Mouse (Mus musculus): ENCODE measurements around the gene Hexim2.

Hexim2 gene

DNA sequence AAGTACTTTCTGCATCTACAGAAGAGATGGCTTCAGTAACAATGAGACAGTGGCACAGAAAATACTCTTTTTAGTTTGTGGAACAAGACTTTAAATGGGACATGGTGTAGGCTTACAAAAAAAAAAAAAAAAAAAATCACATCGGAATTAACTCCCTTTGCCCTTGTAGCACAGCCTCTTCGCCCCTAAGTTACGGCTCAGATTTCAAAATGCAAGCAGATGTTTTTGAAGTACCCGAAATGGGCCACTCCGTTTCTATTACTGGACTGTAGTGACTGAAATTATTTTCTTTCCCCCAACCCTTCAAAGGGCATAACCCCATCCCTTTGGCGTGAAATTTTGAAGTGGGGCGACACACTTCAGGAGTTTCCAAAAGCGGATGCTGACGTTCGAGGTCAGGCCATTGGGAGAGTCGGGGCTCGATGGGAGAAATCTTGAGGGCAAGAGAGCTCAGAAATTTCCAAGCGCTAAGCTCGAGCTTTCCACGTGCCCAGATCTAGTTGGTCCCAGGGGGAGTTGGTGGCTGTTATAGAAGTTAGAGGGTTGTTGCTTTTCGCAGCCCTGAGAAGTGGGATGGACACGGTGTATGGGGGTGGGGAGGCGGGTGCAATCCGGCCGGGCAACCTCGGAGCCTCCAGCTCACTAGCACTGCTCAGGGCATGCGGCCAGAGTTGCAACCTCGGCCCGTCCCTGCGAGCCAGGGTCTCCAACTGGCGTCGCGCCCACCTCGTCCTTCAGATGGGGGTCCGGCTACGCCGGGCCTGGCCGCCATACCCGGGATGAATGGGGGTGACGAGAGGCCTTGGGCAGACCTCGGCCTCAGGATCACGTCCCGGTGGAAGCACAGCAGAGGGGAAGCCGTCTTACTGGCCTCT, at the start of gene Hexim2:
Gene Hexim2, plus strand, starts transcription at position 729 of the 875 bp plus-strand sequence.
- DNase-seq = peak; percentile 98

DNA sequence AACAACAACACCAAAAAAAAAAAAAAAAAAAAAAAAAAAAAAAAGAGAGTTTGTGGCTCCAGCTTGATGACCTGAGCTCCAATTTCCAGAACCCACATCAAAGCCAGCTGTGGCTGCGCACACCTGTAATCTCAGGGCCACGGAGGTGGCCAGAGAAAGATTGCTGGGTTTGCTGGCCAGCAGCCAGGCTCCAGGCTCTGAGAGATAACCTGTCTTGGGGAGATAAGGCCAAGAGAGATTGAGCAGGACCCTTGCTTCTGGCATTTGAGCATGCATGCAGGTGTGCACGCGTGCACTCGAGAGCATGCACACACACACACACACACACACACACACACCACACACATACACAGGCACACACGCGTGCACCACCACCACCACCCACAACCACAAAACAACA, 38.9 kb upstream of the Hexim2 start:
- DNase-seq = peak; percentile 91

DNA sequence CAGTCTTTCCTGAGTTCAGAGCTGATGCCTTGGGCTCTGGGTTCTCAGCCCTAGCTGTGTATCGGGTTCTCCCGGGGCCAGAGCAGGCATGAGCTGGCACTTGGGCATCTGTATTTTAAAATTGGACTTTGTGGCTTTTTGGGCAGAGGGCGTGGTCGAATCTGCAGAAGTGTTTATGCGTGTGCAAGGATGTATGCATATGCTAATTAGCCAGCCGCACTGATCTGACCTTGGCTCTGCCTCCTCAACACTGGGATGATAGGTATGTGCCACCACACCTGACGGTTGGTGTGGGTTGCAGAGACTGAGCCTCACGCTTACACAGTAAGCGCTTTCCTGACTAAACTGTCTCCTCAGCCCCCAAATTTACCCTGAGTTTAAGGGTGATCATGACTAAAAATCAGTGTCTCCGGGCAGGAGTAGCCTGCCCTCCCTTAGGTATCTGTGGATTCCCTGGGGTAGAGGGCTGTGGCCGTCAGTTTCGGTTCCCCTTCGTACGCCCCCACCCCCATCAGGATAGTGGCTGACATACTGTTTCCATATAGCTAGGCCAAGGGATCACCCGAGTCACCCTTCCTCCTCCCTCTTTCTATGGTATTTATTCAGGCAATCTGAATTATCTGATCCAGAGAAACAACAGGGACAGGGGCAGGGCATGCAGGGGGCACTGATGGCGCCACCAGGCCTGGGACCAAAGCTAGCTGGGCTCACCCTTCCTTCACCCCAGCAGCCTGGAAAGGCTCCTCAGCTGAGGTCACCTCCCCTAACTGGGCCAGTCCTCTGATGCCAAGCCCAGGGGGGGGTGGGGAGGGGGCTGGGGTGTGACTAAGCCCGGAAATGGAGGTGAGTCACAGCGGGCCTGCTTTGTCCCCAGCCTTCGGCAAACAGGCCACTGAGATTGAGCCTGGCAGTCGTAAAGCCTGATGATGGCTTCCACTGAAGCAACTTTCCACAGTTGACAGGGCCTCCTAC, 38.1 kb upstream of the Hexim2 start:
- peak; percentile 97 for DNase-seq

DNA sequence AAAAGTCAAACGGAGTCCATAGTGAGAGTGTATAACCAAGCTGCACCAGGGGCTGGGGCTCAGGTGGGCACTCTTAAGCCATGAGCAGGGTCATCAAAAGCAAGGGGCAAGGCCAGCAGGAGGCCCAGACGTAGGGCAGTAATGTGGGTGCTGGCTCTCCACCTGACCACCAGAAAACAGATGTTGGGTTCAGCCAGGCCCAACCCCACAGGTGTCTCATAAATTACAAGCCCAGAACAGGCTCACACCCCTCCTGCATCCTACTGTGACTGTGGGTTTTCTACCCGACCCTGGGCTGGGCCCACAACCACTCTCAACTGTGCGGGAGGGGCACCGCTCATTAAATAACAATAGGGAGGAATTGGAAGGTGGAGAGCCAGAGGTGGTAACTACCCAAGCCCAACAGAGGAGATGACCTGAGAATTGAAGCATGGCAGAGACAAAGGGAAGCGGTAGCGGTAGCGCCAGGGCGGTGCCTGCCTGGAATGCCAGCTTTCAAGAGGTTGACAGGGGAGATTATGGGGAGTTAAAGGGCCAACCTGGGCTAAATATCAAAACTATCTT, 37.0 kb upstream of the Hexim2 start:
- DNase-seq = peak; percentile 93

DNA sequence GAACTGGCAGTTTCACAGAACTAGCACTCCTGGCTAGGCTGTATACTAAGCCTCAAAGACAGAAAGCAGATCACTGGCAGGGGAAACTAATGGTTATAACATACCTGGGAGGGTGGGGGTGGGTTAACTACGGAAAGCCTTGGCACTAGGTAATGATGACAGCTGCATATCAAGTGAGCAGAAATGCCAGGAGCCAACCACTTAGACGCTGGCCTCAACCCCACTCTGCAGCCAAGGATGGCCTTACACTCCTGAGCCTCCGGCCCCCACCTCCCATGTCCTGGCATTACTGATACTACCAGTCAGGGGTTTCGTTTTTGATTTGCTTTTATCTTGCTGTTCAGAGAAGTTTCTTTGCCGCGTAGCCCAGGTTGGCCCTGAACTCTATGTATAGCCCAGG, 36.4 kb upstream of the Hexim2 start:
- peak; percentile 89 for DNase-seq

DNA sequence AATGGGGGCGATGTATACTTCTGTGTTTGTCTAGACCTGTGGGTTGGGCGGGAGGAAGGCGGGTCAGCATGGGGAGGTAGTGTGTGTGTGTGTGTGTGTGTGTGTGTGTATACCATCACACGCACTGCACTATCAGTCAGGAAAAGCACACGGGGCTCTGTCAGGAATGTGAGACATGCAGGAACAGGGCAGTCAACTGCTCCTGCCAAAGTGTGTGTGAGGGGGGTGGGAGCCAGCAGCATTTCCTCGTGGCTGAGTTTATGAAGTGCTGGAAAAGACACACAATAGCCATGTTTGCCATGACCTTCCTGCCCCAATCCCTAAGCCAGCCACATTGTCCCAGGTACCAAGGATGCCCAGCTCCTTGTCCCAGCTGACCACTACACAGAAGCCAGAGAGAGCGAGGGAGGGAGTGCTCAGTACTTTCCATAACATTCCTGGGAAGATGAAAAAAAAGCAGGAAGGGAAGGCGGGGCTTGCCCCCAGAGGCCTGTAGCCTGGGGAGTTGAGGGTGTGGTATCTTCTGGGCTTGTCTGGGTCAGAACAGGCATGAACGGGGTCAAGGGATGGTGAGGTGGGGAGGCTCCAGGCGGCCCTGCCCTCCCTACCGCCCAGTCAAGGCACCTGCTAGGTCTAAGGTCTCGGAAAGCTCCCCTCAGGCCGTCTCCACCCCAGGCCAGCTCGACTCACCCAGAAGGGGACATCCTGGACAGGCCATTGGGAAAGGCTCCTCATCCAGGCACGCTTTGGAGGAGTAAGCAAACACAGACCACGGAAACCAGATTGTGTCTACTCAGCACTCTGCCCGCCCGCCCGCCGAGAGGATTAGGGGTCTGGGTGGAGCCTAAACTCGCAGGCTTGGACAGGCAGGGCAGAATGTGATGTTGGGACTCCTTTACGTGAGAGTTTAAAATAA, 35.0 kb upstream of the Hexim2 start:
- DNase-seq = peak; percentile 97

DNA sequence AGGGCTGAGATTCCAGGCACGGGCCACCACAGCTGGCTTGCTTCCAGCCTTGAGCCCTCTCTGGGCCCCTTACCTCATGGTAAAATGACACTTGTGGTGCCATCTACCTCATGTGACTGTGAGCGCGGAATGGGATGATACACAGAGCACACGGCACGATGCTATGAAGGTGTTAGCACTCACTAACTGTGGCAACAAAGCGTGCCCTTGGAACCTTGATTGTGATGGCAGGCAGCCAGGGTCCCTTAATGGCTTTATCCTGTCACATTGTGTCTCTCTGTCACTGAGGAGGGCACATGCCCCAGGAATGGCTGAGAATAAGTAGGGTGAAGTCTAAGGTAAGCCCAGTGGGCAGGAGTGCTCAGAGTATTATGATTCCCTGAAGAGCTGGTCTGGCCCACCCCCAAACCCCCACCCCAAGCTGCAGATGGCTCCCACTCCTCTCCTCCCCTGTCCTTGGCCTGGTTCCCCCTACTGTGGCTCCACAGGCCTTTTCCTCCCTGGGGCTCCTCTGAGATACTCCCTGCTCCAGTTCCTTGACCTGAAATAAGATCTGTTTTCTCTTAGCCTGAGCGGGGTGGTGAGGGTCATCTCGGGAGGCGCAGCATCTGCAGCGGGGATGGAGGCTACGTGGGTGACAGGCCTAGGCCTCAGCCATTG, 33.6 kb upstream of the Hexim2 start:
- peak; percentile 94 for DNase-seq

DNA sequence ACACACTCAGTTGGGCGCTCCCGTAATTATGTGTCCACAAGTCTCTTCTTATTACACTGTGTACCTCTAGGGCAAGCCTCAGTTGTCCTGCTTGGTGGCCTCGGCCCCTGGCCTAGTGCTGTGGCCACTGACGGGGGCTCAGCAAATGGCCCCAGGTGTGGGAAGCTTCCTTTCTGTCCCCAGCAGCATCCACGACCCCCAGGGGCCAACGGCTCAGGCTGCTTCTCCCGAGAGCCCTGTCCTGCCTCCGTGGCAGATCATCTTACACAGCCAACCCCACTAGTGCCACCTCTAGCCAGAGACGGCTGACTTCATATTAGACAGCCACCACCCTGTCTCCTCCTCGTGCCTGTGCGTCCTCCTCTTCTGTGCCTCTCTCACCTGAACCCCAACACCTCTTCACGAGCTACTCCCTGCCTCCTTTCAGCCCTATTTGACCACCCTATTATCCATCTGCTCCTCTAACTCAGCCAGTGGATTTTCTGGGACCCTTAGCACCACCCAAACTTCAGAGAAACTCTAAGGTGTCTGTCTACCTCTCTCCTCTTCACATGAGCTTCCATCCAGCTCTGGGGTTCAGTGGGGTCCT, 32.8 kb upstream of the Hexim2 start:
- peak; percentile 93 for DNase-seq

DNA sequence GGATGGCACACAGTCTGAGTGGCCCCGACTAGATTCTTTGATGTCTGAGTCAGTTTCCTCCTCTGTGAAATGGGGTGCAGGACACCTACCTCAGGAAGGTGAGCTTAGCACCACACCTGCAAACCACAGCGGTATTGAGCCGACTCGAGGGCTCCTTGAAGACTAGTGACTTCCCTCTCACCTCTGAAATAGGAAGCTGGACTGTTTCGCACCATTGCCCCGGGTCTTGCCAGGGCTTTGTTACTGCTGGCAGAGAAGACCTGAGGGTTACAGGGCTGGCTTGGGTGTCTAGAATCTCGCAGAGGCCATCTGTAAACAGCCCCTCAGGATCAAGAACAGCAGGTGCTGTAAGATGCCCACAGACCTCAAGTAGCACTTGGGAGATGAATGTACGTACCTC, 31.9 kb upstream of the Hexim2 start:
- peak; percentile 92 for DNase-seq

DNA sequence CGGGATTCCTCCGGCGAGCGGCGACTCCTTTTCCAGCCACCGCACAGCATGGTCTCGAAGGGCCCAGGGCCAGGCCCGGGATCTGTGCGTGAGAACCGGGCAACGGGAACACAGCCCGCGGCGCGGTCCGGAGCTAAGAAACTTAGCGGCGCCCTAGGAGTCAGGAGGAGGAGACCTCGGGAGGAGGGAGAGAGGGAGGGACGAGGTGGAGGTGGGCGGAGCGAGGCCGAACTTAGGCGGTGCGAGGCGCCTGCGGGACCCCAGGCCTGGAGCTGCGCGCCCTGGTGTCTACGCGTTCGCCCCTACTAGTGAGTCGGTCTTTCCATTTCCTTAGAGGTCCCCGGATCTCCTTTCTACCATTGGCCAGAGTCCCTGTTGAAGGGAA, 30.8 kb upstream of the Hexim2 start, which contains the start of the genes Plcd3 and Acbd4:
Gene Plcd3, minus strand, starts transcription at position 178 of the 385 bp plus-strand sequence.
Gene Acbd4, plus strand, starts transcription at position 202 of the 385 bp plus-strand sequence.
- peak; percentile 99 for DNase-seq

DNA sequence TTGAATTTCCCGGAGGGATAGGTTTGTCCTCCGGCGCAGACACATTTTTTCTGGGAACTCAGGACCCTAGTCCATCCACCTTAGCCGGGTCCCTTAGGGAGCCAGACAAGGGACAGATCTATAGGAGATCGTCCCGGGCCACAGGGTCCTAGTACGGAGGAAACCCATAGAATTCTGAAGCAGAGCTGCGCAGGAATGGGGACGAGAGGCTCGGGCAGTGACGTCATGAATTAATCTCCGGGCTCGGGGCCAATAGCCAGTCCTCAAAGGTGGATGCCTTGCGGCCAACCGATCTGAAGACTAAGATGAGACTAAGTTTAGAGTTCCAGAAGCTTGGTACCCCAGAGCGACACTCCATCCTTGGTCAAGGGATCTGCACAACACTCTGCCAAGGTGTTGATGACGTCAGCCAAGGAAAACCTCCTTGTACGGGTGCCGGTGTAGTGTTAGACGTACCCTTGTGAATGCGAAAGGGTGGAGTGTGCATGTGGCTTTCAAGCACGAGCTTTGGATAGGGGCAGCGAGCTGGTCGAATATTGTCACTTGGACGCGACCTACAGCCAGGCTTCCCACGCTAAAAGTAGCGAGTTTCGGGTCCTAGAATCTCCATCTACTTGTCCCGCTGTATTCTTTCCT, 30.2 kb upstream of the Hexim2 start:
- peak; percentile 98 for DNase-seq

DNA sequence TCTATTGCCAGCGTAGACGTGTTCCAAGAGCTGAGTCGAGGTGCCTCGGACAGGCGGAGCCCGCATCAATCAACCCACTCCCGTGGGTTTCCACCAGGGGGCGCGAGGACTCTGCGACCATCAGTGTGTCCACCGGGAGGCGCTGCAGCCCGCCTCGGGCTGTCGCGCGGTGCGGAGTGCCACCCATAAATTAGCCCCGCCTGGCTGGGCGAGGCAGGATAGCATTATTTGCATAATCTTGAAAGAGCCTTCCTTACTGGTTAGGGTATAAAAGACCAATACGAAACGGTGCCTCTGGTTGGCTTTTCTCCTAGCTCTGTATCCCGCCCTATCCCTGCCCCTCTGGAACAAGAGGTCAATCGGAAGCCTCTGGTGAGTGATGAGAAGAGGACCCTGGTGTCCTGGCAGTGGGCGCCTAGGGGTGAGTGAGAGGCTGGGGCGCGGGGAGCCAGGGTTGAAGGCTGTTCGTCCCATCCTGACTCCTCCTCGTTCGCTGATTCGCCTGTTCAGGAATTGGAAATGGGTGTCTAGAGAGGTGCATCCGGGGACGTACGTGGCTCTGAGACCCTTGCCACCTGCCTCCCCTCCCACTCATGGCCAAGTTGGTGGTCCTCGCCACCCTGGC, 29.4 kb upstream of the Hexim2 start:
- DNase-seq = peak; percentile 100

DNA sequence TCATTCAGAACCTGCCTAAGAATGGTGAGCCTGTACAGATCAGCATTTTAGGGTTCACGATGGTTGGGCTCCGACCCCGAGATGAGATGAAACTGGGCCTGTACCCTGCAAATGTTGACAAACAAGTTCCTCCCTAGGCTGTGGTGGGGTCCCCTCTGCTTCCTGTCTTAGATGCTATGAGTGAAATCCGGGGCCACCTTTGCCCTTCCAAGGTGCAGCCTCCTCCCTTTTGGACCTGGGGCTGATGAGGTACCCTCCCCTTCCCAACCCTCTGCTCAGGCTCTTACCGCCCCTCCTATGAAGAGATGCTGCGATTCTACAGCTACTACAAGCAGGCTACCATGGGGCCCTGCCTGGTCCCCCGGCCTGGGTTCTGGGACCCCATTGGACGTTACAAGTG, 28.6 kb upstream of the Hexim2 start:
- DNase-seq = peak; percentile 92

DNA sequence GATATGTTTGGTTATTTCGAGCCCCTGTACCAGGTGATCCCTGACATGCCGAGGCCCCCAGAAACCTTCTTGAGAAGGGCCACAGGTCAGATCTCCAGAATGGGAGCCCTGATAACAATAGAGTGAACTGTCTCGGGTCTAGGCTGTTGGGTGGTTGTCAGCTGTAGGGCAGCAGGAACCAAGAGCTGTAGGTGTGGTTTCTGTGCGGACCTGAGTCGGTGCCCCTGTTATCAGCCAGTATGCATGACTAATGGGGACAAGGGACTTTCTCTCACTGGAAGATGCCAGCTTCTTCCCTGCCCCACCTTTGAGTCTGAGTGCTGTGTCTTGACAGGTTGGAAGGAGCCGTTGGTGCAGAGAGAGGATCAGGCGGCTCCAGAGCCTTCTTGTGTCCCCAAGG, 27.8 kb upstream of the Hexim2 start:
- DNase-seq = peak; percentile 94

DNA sequence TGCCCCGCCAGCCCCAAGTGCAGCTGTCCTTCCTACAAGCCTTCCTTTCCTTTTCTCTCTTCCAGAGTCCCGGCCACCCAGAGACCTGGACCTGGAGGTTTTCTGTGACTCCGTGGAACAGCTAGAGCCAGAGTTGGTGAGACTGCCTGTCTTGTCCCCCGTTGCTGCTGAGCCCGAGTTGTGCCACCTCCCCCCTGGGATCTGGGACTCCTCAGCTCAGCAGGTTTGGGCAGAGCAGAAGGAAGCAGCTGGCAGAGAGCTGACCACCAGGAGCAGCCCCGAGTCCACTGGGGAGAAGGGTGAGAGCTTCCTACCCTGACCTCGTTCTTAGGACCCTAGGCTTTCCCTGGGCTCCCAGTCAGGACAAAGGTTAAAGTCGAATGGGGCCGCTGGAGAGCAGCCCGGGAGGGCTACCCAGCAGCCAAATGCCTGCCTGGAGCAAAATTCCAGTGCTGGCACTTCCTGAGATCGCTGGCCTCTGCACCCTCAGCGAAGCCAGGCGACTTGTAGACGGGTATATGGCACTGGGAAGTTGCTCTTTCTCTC, 27.0 kb upstream of the Hexim2 start:
- peak; percentile 92 for DNase-seq

DNA sequence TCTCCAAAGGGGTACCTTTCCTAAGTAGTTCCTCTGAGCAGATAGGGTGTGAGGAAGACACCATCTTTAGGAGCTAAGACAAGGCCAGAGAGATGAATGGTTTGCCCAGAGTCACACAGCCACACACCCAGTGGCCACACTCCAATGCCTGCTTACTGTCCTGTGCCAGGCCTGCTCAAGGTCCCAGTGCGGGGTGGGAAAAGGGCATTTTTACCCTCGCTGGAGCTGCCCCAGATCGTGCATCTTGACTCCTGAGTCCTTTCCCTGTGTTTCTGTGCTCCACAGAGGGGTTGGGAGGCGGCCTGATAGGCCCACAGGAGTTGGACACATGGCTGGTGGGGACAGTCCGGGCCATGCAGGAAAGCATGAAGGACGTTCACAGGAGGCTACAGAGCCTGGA, 26.4 kb upstream of the Hexim2 start:
- DNase-seq = peak; percentile 88

DNA sequence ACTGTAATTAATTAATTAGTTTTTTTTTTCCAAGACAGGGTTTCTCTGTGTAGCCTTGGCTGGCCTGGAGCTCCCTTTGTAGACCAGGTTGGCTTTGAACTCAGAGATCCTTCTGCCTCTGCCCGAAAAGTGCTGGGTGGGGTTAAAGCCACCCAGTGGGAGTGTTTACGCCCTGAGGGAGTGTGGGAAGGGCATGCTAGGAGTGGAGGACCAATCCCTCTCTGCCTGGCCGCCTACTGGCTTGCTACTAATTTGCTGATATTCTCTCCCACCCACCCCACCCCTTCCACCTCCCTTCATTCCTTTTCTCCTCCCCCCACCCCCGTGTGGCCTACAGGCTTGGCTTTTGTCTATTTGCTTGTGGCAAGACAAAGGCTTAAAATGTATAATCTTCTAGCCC, 25.8 kb upstream of the Hexim2 start:
- peak; percentile 90 for DNase-seq

DNA sequence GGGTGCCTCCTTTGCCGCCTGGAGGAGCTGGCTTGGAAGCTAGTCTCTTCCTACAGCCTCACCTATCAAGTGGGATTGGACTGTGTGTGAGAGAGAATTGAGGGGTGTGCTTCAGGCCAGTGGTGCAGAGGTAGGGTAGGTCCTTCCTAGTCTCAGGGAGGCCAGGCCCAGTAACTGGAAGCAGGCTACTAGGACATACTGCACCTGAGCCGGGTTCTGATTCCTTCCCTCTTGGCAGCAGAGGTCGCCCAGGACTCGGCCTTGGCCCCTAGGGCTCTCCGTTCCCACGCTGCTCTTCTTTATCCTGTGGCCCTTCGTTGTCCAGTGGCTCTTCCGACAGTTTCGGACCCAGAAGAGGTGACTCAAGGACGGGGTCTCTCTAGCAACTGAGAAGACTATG, 20.9 kb upstream of the Hexim2 start:
- peak; percentile 95 for DNase-seq

DNA sequence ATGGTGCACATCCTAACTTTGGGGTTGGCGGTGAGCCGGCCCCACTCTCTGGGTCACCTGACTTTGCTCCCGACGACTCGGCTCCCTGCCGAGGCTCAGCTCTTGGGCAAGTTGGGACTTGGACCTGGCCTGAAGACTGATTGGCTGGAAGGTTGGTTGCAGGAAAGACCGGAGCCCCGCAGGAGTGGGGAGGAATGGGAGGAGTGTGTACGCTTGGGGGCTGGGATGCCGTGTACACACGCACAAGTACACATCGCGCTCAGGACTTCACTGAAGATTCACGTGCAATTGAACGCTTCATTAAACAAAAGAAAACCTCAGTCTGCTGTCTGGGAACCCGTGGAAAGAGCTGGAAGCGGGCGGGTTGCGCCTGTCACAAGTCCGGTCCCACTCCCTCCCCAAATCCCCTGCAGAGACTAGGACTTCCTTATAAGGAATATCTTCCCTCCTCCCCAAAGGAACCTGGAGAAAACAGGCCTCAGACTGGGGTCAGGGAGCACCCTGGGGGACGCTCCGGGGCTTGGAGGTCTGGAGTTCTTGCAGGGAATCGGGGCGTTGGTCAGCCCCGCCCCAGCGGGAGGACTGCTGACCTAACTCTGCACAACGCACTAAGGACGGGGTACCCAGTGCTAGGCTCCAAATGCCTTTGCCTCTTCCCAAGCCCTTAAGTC, 20.2 kb upstream of the Hexim2 start:
- peak; percentile 99 for DNase-seq

Measured in heart, adult 11 months (tissue).